25 mouse cellular contexts compared by ENCODE assay signal in genomic region chr6:106892639-106892934, GRCm38 (mm10).
DNase-seq lines count a peak whose midpoint lies in the region; ATAC-seq and TF ChIP-seq lines count a peak whose summit lies in the region.
"Had no signal": no experiment of that assay in that cellular context is flagged by ENCODE, and none has a peak within 500 bp of the region (broad histone marks: within the 10 kb centered on the region; RNA-seq: fewer than 3 reads in every experiment).

No protein-coding gene starts in this region.

- no peak overlapping the region for H3K4me3 ChIP-seq in neural tube, embryonic 13.5 days
- H3K4me3 ChIP-seq in hindbrain, embryonic 16.5 days (ENCODE audit: low read length) = no peak overlapping the region
- no peak overlapping the region for H3K4me3 ChIP-seq in midbrain, embryonic 14.5 days (replicated peaks; ENCODE audit: low read depth, low read length)
- H3K4me3 ChIP-seq in lung, adult 2 months (replicated peaks; ENCODE audit: extremely low read depth, low read depth, low read length) = no peak overlapping the region
- H3K4me3 ChIP-seq: embryonic facial prominence, embryonic 12.5 days; forebrain, embryonic 12.5 days; heart, embryonic 10.5 days; heart, embryonic 15.5 days; left cerebral cortex, adult 2 months; limb, embryonic 12.5 days; liver, embryonic 15.5 days; lung, embryonic 15.5 days had no signal

- H3K9ac ChIP-seq in neural tube, embryonic 13.5 days = no peak overlapping the region
- H3K9ac ChIP-seq in hindbrain, embryonic 16.5 days (ENCODE audit: low read depth, low read length) = no peak overlapping the region
- no peak overlapping the region for H3K9ac ChIP-seq in midbrain, embryonic 14.5 days (replicated peaks; ENCODE audit: low read length)
- H3K9ac ChIP-seq: embryonic facial prominence, embryonic 12.5 days; forebrain, embryonic 12.5 days; heart, embryonic 15.5 days; limb, embryonic 12.5 days; liver, embryonic 15.5 days; lung, embryonic 15.5 days had no signal

- no peak for DNase-seq in neural tube, embryonic 10.5 days (ENCODE audit: extremely low spot score, low spot score)
- no peak for DNase-seq in midbrain, embryonic 14.5 days
- no peak for DNase-seq in layer of hippocampus, adult 18-20 months (ENCODE audit: low spot score in 2 of 2)
- no peak for DNase-seq in lung, adult 2 months
- DNase-seq in ovary, postnatal 10 days (ENCODE audit: low spot score) = no peak
- DNase-seq: adrenal gland, postnatal 14 days; cerebellum, adult 11-12 months; cerebellum, adult 9-11 months; gastrocnemius, postnatal 25 days; heart, adult 11 months; kidney, adult 9 months; kidney, postnatal 10 days; thymus, postnatal 4 days had no signal

- 37% methylated on average over 2 of the region's 2 CpGs for WGBS in neural tube, embryonic 13.5 days
- 36% methylated on average over 2 of the region's 2 CpGs for WGBS in hindbrain, embryonic 16.5 days
- 39% methylated on average over 2 of the region's 2 CpGs for WGBS in midbrain, embryonic 14.5 days
- 36% methylated on average over 2 of the region's 2 CpGs for WGBS in lung, adult 2 months

- H3K27ac ChIP-seq in neural tube, embryonic 13.5 days (replicated peaks) = peak overlapping the region; percentile 71; the same call in 1 of the 2 replicates
- H3K27ac ChIP-seq in hindbrain, embryonic 16.5 days (ENCODE audit: low read depth, low read length) = no peak overlapping the region
- peak overlapping the region; percentile 58; the same call in 1 of the 2 replicates for H3K27ac ChIP-seq in midbrain, embryonic 14.5 days (replicated peaks; ENCODE audit: low read depth, low read length)
- H3K27ac ChIP-seq: embryonic facial prominence, embryonic 12.5 days; heart, embryonic 10.5 days; heart, embryonic 15.5 days; left cerebral cortex, adult 2 months; limb, embryonic 12.5 days; liver, embryonic 15.5 days; lung, embryonic 15.5 days had no signal

- peak; percentile 19; the same call in 1 of the 2 replicates for ATAC-seq in neural tube, embryonic 13.5 days (ENCODE audit: low read depth)
- ATAC-seq in hindbrain, embryonic 16.5 days = peak; percentile 50
- no peak for ATAC-seq in midbrain, embryonic 14.5 days (ENCODE audit: low FRiP score, low TSS enrichment)
- ATAC-seq: CD4-positive, CD25-positive, alpha-beta regulatory T cell, adult 4 months; intestine, embryonic 16.5 days had no signal

- no peak for TF ChIP-seq CTCF in lung, adult 2 months (IDR thresholded peaks at IDR 0.05; ENCODE audit: insufficient read depth, low read length)

- no peak overlapping the region for H3K4me2 ChIP-seq in neural tube, embryonic 13.5 days
- H3K4me2 ChIP-seq in hindbrain, embryonic 16.5 days (ENCODE audit: low read length) = no peak overlapping the region
- no peak overlapping the region for H3K4me2 ChIP-seq in midbrain, embryonic 14.5 days (ENCODE audit: low read length)
- H3K4me2 ChIP-seq: embryonic facial prominence, embryonic 12.5 days; forebrain, embryonic 12.5 days; heart, embryonic 15.5 days; limb, embryonic 12.5 days; liver, embryonic 15.5 days; lung, embryonic 15.5 days had no signal

- no peaks in the 10 kb centered on the region for H3K36me3 ChIP-seq in neural tube, embryonic 13.5 days
- H3K36me3 ChIP-seq in hindbrain, embryonic 16.5 days (ENCODE audit: control insufficient read depth, insufficient read depth, low read length) = no peaks in the 10 kb centered on the region
- no peaks in the 10 kb centered on the region for H3K36me3 ChIP-seq in midbrain, embryonic 14.5 days (ENCODE audit: control insufficient read depth, insufficient read depth, low read length)
- H3K36me3 ChIP-seq: embryonic facial prominence, embryonic 12.5 days; forebrain, embryonic 12.5 days; heart, embryonic 10.5 days; heart, embryonic 15.5 days; limb, embryonic 12.5 days; liver, embryonic 15.5 days; lung, embryonic 15.5 days had no signal

- H3K27me3 ChIP-seq in neural tube, embryonic 13.5 days = no peaks in the 10 kb centered on the region
- no peaks in the 10 kb centered on the region for H3K27me3 ChIP-seq in hindbrain, embryonic 16.5 days (replicated peaks; ENCODE audit: control insufficient read depth, insufficient read depth, low read length)
- H3K27me3 ChIP-seq in midbrain, embryonic 14.5 days (ENCODE audit: control insufficient read depth, insufficient read depth, low read length) = no peaks in the 10 kb centered on the region
- H3K27me3 ChIP-seq: embryonic facial prominence, embryonic 12.5 days; forebrain, embryonic 12.5 days; heart, embryonic 15.5 days; limb, embryonic 12.5 days; liver, embryonic 15.5 days; lung, embryonic 15.5 days had no signal

- H3K9me3 ChIP-seq in neural tube, embryonic 13.5 days = no peaks in the 10 kb centered on the region
- no peaks in the 10 kb centered on the region for H3K9me3 ChIP-seq in hindbrain, embryonic 16.5 days (ENCODE audit: control insufficient read depth, low read length)
- no peaks in the 10 kb centered on the region for H3K9me3 ChIP-seq in midbrain, embryonic 14.5 days (ENCODE audit: control insufficient read depth, low read length)
- H3K9me3 ChIP-seq: embryonic facial prominence, embryonic 12.5 days; forebrain, embryonic 12.5 days; heart, embryonic 10.5 days; heart, embryonic 15.5 days; limb, embryonic 12.5 days; liver, embryonic 15.5 days; lung, embryonic 15.5 days had no signal

- H3K4me1 ChIP-seq in neural tube, embryonic 13.5 days (replicated peaks) = peaks cover 10% of the 10 kb centered on the region
- no peaks in the 10 kb centered on the region for H3K4me1 ChIP-seq in hindbrain, embryonic 16.5 days (ENCODE audit: control insufficient read depth, insufficient read depth, low read depth, low read length)
- H3K4me1 ChIP-seq in midbrain, embryonic 14.5 days (ENCODE audit: control insufficient read depth, insufficient read depth, low read length) = peaks cover 12% of the 10 kb centered on the region; the same call in 1 of the 2 replicates
- no peaks in the 10 kb centered on the region for H3K4me1 ChIP-seq in lung, adult 2 months (ENCODE audit: control insufficient read depth, insufficient read depth, low read length)
- H3K4me1 ChIP-seq: embryonic facial prominence, embryonic 12.5 days; heart, embryonic 10.5 days; heart, embryonic 15.5 days; limb, embryonic 12.5 days; liver, embryonic 15.5 days; lung, embryonic 15.5 days had no signal

- no peak for TF ChIP-seq POLR2A in lung, adult 2 months (IDR thresholded peaks at IDR 0.05; ENCODE audit: borderline replicate concordance, extremely low read depth, low read depth, low read length)
